Comparison of ENCODE assay signal across 16 mouse cellular contexts in genomic region chr10:111047895-111048294, GRCm38 (mm10). TPM values are rescaled to one million over a fixed set of nuclear protein-coding genes. Genes with fewer than 3 reads are reported as not detected.
A peak's percentile ranks its signal among the peaks of the same experiment; 100 is the strongest.
DNase-seq lines count a peak whose midpoint lies in the region; ATAC-seq and TF ChIP-seq lines count a peak whose summit lies in the region.
"Had no signal": no experiment of that assay in that cellular context is flagged by ENCODE, and none has a peak within 500 bp of the region (broad histone marks: within the 10 kb centered on the region; RNA-seq: fewer than 3 reads in every experiment).

No protein-coding gene starts in this region.

- no peaks in the 10 kb centered on the region for H3K27me3 ChIP-seq in intestine, embryonic 15.5 days (replicated peaks)
- no peaks in the 10 kb centered on the region for H3K27me3 ChIP-seq in intestine, postnatal 0 days (replicated peaks; ENCODE audit: control insufficient read depth, insufficient read depth, low read length)
- H3K27me3 ChIP-seq: liver, embryonic 13.5 days; neural tube, embryonic 13.5 days; stomach, embryonic 15.5 days had no signal

- TF ChIP-seq CTCF in intestine, postnatal 0 days (IDR thresholded peaks at IDR 0.05; ENCODE audit: low read depth): no peak

- H3K9ac ChIP-seq in intestine, embryonic 15.5 days: no peak overlapping the region
- no peak overlapping the region for H3K9ac ChIP-seq in intestine, postnatal 0 days (ENCODE audit: low read depth, low read length)
- H3K9ac ChIP-seq: liver, embryonic 13.5 days; neural tube, embryonic 13.5 days; stomach, embryonic 15.5 days had no signal

- H3K4me2 ChIP-seq in intestine, embryonic 15.5 days (replicated peaks): no peak overlapping the region
- H3K4me2 ChIP-seq in intestine, postnatal 0 days (replicated peaks; ENCODE audit: low read depth): no peak overlapping the region
- H3K4me2 ChIP-seq: liver, embryonic 13.5 days; midbrain, embryonic 11.5 days; neural tube, embryonic 13.5 days; stomach, embryonic 15.5 days had no signal

- H3K4me1 ChIP-seq in intestine, embryonic 15.5 days (replicated peaks): no peaks in the 10 kb centered on the region
- no peaks in the 10 kb centered on the region for H3K4me1 ChIP-seq in intestine, postnatal 0 days (replicated peaks; ENCODE audit: control insufficient read depth, insufficient read depth, low read length)
- H3K4me1 ChIP-seq in brown adipose tissue, adult 24 weeks (ENCODE audit: control insufficient read depth, insufficient read depth, insufficient read length, low read length): 0 out of 2 replicates have a peak, but pooled peaks cover 2% of the 10 kb centered on the region
- H3K4me1 ChIP-seq: liver, embryonic 13.5 days; neural tube, embryonic 13.5 days; stomach, embryonic 15.5 days had no signal

- ATAC-seq in intestine, embryonic 15.5 days: peak; percentile 49
- no peak for ATAC-seq in intestine, postnatal 0 days
- ATAC-seq: forebrain, embryonic 14.5 days; hindbrain, embryonic 16.5 days had no signal

- no peaks in the 10 kb centered on the region for H3K36me3 ChIP-seq in intestine, embryonic 15.5 days
- H3K36me3 ChIP-seq in intestine, postnatal 0 days (ENCODE audit: control insufficient read depth, insufficient read depth): no peaks in the 10 kb centered on the region
- H3K36me3 ChIP-seq: embryonic facial prominence, embryonic 10.5 days; liver, embryonic 13.5 days; neural tube, embryonic 13.5 days; stomach, embryonic 15.5 days had no signal

- DNase-seq in urinary bladder, postnatal 14 days (ENCODE audit: low spot score): peak; percentile 19
- DNase-seq in urinary bladder, postnatal 25 days (ENCODE audit: low spot score): no peak
- DNase-seq in skeletal muscle tissue, adult 2 months (ENCODE audit: low read depth, low spot score): peak; percentile 22
- no peak for DNase-seq in thymus, postnatal 36 days
- DNase-seq: liver, embryonic 13.5 days; lung, postnatal 10 days had no signal

- H3K9me3 ChIP-seq in intestine, embryonic 15.5 days: no peaks in the 10 kb centered on the region
- H3K9me3 ChIP-seq in intestine, postnatal 0 days (ENCODE audit: control insufficient read depth): peaks cover 9% of the 10 kb centered on the region
- H3K9me3 ChIP-seq: stomach, embryonic 15.5 days had no signal

- no peak overlapping the region for H3K4me3 ChIP-seq in intestine, embryonic 15.5 days (replicated peaks)
- H3K4me3 ChIP-seq in intestine, postnatal 0 days (ENCODE audit: low read depth, low read length): no peak overlapping the region
- H3K4me3 ChIP-seq in brown adipose tissue, adult 24 weeks (ENCODE audit: insufficient read depth, low read depth, low read length): no peak overlapping the region
- H3K4me3 ChIP-seq: embryonic facial prominence, embryonic 10.5 days; liver, embryonic 13.5 days; neural tube, embryonic 13.5 days; stomach, embryonic 15.5 days had no signal

- no peak overlapping the region for H3K27ac ChIP-seq in intestine, embryonic 15.5 days
- no peak overlapping the region for H3K27ac ChIP-seq in intestine, postnatal 0 days (ENCODE audit: low read depth, low read length)
- H3K27ac ChIP-seq in brown adipose tissue, adult 24 weeks (replicated peaks; ENCODE audit: low read depth, low read length): peak overlapping the region; percentile 67
- H3K27ac ChIP-seq: embryonic facial prominence, embryonic 10.5 days; kidney, postnatal 0 days; liver, embryonic 13.5 days; neural tube, embryonic 13.5 days; stomach, embryonic 15.5 days had no signal

- WGBS in intestine, embryonic 15.5 days: 68% methylated on average over 7 of the region's 7 CpGs
- 42% methylated on average over 7 of the region's 7 CpGs for WGBS in intestine, postnatal 0 days

RNA-seq across cellular contexts. Expression of gene Zdhhc17, which starts 38.0 kb away (rescaled TPM):
- 16.7 and 19.3 TPM in 2 replicates for polyA plus RNA-seq in intestine, embryonic 15.5 days (2015; fragmentation: Nextera tagmentation; extraction: Ambion mirVana)
- 5.4 and 5.9 TPM in 2 replicates for polyA plus RNA-seq in intestine, postnatal 0 days (2015; fragmentation: Nextera tagmentation; extraction: Ambion mirVana)
- polyA plus RNA-seq in brown adipose tissue, adult 24 weeks (2012; ENCODE audit: insufficient read depth, insufficient read length, missing spikeins): 10.1 and 14.5 TPM in 2 replicates

Comparison
In these comparisons a context has a peak if more than half of its experiments do, and no peak if none do; other contexts are left out.
1. DNase-seq: peak in urinary bladder, postnatal 14 days (single experiment) and skeletal muscle tissue, adult 2 months (single experiment); none in urinary bladder, postnatal 25 days (single experiment) and thymus, postnatal 36 days (0 of 2).